Mouse (Mus musculus) heart, embryonic 14.5 days (tissue): ENCODE measurements around the gene Spag17. TPM values are rescaled to one million over a fixed set of nuclear protein-coding genes. Genes with fewer than 3 reads are reported as not detected.

Experiments used
- ATAC-seq: fragments of 200-750 bp; cut with Nextera tagmentation; 2 replicates; pipeline ENCODE4 v1.8.0; 2017; ENCODE audit warnings: low read depth, moderate TSS enrichment; ENCODE audit not compliant: insufficient number of reproducible peaks, insufficient read depth, low FRiP score
- H3K27ac ChIP-seq, 2 experiments: fragments of 200-500 bp in 1 of 2; fragments of 300-500 bp in 1 of 2; sonication (generic) in 1 of 2; replicated peaks in 1 of 2; 2 replicates each; pipeline ENCODE4 v1.5.1; 2012 to 2014; ENCODE audit warnings: low read depth in 2 of 2, low read length in 2 of 2, control low read depth in 1 of 2, mild to moderate bottlenecking in 1 of 2, mixed read lengths in 1 of 2; ENCODE audit not compliant: control insufficient read depth in 1 of 2, insufficient read depth in 1 of 2
- H3K27me3 ChIP-seq: fragments of 300-500 bp; sonication (generic); 2 replicates; pipeline ENCODE4 v1.6.1; 2014; ENCODE audit warnings: mild to moderate bottlenecking, low read length, control low read depth; ENCODE audit not compliant: control insufficient read depth, insufficient read depth
- H3K36me3 ChIP-seq: fragments of 300-500 bp; sonication (generic); 2 replicates; pipeline ENCODE4 v1.6.1; 2014; ENCODE audit warnings: mild to moderate bottlenecking, control low read depth, low read length, mixed read lengths; ENCODE audit not compliant: control insufficient read depth, insufficient read depth
- H3K4me1 ChIP-seq, 2 experiments: fragments of 200-500 bp in 1 of 2; fragments of 300-500 bp in 1 of 2; sonication (generic) in 1 of 2; 2 replicates each; pipeline ENCODE4 v1.6.1; 2012 to 2014; ENCODE audit warnings: low read length in 2 of 2, control low read depth in 1 of 2, mixed read lengths in 1 of 2; ENCODE audit not compliant: control insufficient read depth in 2 of 2, insufficient read depth in 2 of 2
- H3K4me2 ChIP-seq: fragments of 300-500 bp; sonication (generic); 2 replicates; pipeline ENCODE4 v1.6.1; 2014; ENCODE audit warnings: mild to moderate bottlenecking, low read length
- H3K4me3 ChIP-seq, 2 experiments: fragments of 200-500 bp in 1 of 2; fragments of 300-500 bp in 1 of 2; sonication (generic) in 1 of 2; 2 replicates each; pipeline ENCODE4 v1.5.1; 2012 to 2014; ENCODE audit warnings: low read length in 2 of 2, mild to moderate bottlenecking in 2 of 2, control low read depth in 1 of 2, low read depth in 1 of 2, moderate library complexity in 1 of 2; ENCODE audit not compliant: control insufficient read depth in 1 of 2, insufficient read depth in 1 of 2
- H3K9ac ChIP-seq: fragments of 300-500 bp; sonication (generic); 2 replicates; pipeline ENCODE4 v1.6.1; 2014; ENCODE audit warnings: mild to moderate bottlenecking, low read length
- H3K9me3 ChIP-seq: fragments of 300-500 bp; sonication (generic); 2 replicates; pipeline ENCODE4 v1.6.1; 2016; ENCODE audit warnings: low read length, control low read depth; ENCODE audit not compliant: control insufficient read depth
- WGBS: fragments of 180-500 bp; shearing (Covaris S2); extraction: QIAGEN DNeasy Blood & Tissue Kit; methylation state at CpG from one replicate; pipeline ENCODE4 v1.1.7; 2014; 5-methylcytosine and 5-hydroxymethylcytosine counted together
- polyA plus RNA-seq: library from polyadenylated mRNA; unstranded; fragments of >200 nt; fragmentation: Nextera tagmentation; extraction: Ambion mirVana; gene quantifications from 2 replicates; pipeline ENCODE4 v1.2.1, GENCODE M21; 2014

Spag17 gene
- polyA plus RNA-seq, 1 experiment from 2014 or later: 0.31 TPM

GRCm38 (mm10) chr3:100032969-100033368 is 147.8 kb downstream of the Spag17 start:
- no peak overlapping the region for H3K4me3 ChIP-seq
- 40% methylated on average over 1 of the region's 1 CpGs for WGBS
- no peak overlapping the region for H3K27ac ChIP-seq
- no peaks in the 10 kb centered on the region for H3K9me3 ChIP-seq
- no peak overlapping the region for H3K4me2 ChIP-seq
- no peak for ATAC-seq
- H3K9ac ChIP-seq: no peak overlapping the region
- no peaks in the 10 kb centered on the region for H3K36me3 ChIP-seq
- no peaks in the 10 kb centered on the region for H3K4me1 ChIP-seq
- no peaks in the 10 kb centered on the region for H3K27me3 ChIP-seq

GRCm38 (mm10) chr3:100034366-100034956 is 149.3 kb downstream of the Spag17 start:
- WGBS: 76% methylated on average over 4 of the region's 4 CpGs
- no peaks in the 10 kb centered on the region for H3K27me3 ChIP-seq
- ATAC-seq: no peak

GRCm38 (mm10) chr3:100035097-100035496 is 149.9 kb downstream of the Spag17 start:
- Histone ChIP-seq H3K27ac (no peak overlapping the region), H3K36me3 (no peaks in the 10 kb centered on the region), H3K27me3 (no peaks in the 10 kb centered on the region), H3K4me1 (no peaks in the 10 kb centered on the region), H3K4me2 (no peak overlapping the region), H3K4me3 (no peak overlapping the region), H3K9me3 (no peaks in the 10 kb centered on the region), H3K9ac (no peak overlapping the region)
- ATAC-seq: no peak
- whole genome bisulfite sequencing: 75% methylated on average over 3 of the region's 3 CpGs

More at GRCm38 (mm10) chr3:100034366-100034956, 149.3 kb downstream of the Spag17 start:
- no peak overlapping the region for H3K4me2 ChIP-seq
- no peaks in the 10 kb centered on the region for H3K9me3 ChIP-seq
- H3K4me1 ChIP-seq: no peaks in the 10 kb centered on the region
- no peak overlapping the region for H3K27ac ChIP-seq
- H3K9ac ChIP-seq: no peak overlapping the region
- no peak overlapping the region for H3K4me3 ChIP-seq
- no peaks in the 10 kb centered on the region for H3K36me3 ChIP-seq

- no peak overlapping the region for H3K4me3 ChIP-seq
- 78% methylated on average over 5 of the region's 5 CpGs for WGBS
- H3K36me3 ChIP-seq: no peaks in the 10 kb centered on the region
- no peaks in the 10 kb centered on the region for H3K9me3 ChIP-seq
- H3K4me2 ChIP-seq: no peak overlapping the region
- no peak overlapping the region for H3K27ac ChIP-seq
- H3K27me3 ChIP-seq: no peaks in the 10 kb centered on the region
- no peak for ATAC-seq
- no peak overlapping the region for H3K9ac ChIP-seq
- H3K4me1 ChIP-seq: no peaks in the 10 kb centered on the region
These were observed 151.6 kb downstream of the Spag17 start for GRCm38 (mm10) chr3:100036846-100037245.

DNA sequence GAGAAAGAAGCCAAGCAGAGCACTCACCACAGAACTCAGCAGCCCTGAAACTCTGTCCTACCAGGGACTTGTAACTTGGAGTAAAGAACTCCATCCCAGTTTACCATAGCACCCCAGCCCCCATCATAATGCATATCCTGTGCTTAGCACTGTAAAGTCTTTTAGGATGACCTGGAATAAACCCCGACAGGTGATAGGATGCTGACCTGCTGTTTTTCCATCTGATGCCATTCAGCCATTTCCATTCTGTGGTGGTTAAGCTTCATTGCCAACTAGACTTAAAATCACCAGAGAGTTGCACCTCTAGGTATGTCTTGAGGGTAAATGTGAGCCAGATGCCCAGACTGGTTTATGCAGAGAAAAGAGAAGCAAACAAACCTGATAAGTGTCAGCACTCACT is 189.2 kb downstream of the Spag17 start:
- Histone ChIP-seq H3K4me2 (no peak overlapping the region), H3K27ac (no peak overlapping the region), H3K4me3 (no peak overlapping the region), H3K36me3 (no peaks in the 10 kb centered on the region), H3K9me3 (no peaks in the 10 kb centered on the region), H3K9ac (no peak overlapping the region), H3K4me1 (no peaks in the 10 kb centered on the region), H3K27me3 (no peaks in the 10 kb centered on the region)
- ATAC-seq: no peak
- WGBS: 71% methylated on average over 1 of the region's 1 CpGs

GRCm38 (mm10) chr3:100102386-100103092 is 217.3 kb downstream of the Spag17 start:
- Histone ChIP-seq H3K27ac (no peak overlapping the region), H3K27me3 (no peaks in the 10 kb centered on the region), H3K36me3 (no peaks in the 10 kb centered on the region), H3K4me2 (no peak overlapping the region), H3K9me3 (no peaks in the 10 kb centered on the region), H3K4me1 (no peaks in the 10 kb centered on the region), H3K9ac (no peak overlapping the region), H3K4me3 (no peak overlapping the region)
- no peak for ATAC-seq
- WGBS: 89% methylated on average over 3 of the region's 3 CpGs

DNA sequence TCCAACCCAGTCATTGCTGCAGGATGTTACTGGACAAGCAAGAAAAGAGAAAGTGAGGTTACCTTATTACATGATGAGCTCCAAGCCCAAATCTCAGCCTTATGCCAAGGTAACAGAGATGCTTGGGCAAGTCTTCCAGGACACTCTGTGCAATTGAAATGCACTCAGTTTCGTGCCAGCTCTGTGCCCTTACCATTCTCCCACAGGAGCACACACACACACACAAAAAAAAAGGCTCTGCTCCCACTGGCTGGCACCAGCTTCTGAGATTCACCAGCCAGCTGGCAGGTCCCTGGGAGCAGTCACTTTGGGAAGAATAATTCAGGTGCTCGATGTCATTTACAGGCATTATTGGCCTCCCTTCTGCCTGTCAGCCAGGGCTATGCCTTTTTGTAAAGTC is 221.5 kb downstream of the Spag17 start:
- Histone ChIP-seq H3K9ac (no peak overlapping the region), H3K4me2 (no peak overlapping the region), H3K27ac (no peak overlapping the region), H3K27me3 (no peaks in the 10 kb centered on the region), H3K9me3 (no peaks in the 10 kb centered on the region), H3K36me3 (no peaks in the 10 kb centered on the region), H3K4me3 (no peak overlapping the region), H3K4me1 (no peaks in the 10 kb centered on the region)
- no peak for ATAC-seq
- WGBS: 76% methylated on average over 2 of the region's 2 CpGs

DNA sequence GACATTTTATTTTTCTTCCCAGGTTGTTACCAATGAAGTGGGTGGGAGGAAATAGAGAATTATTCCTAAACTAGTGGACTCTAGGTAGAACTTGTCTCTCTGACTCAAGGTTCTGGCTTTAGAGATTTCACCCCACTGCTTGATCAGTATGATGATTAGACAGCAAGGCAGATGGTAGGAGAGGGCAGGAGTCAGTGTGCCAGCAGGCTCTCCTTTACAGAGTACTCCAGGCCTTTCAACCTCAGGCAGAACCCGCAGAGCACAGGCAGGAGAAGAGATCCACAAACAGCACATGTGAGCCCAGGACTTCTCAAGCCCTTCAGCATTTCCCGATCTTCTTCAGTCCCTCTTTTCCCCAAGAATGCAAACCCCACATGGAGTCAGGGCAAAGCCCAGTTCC is 233.5 kb downstream of the Spag17 start:
- no peak overlapping the region for H3K4me2 ChIP-seq
- H3K9ac ChIP-seq: no peak overlapping the region
- no peaks in the 10 kb centered on the region for H3K9me3 ChIP-seq
- no peak overlapping the region for H3K27ac ChIP-seq
- no peaks in the 10 kb centered on the region for H3K4me1 ChIP-seq
- 75% methylated on average over 2 of the region's 2 CpGs for WGBS
- H3K36me3 ChIP-seq: no peaks in the 10 kb centered on the region
- ATAC-seq: no peak
- no peaks in the 10 kb centered on the region for H3K27me3 ChIP-seq
- H3K4me3 ChIP-seq: no peak overlapping the region
